Mouse (Mus musculus): ENCODE measurements at regions not wholly inside any gene's neighbourhood (a gene's known extent, or its start where the extent isn't known, plus 50 kb on each side); places are given as distances from the start of the nearest gene placed in this dataset.

DNA sequence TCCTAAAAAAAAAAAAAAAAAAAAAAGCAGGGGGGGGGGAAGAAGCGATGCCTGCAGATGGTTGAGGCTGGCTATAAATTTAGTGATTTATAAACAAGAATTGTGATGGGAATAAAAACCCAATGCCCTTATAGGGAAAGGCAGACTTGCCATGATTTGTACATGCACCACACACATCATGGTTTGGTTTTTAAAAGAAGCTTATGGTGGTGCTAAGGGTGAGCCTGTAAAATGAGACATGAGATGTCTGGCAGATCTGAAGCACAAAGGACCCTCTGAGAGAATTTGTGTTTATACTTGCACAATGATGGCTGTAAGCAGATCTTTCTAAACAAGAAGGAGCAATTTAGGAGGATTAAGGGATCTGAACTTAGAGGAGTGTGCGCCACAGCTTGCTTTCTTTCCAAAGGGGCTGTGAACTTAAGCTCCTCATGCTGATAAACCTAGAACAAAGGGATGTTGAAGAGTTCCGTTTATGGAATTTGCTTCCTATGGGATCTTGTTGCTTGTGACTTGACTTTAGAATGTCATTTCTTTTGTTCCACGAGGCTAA, 65.3 kb upstream of the Adamts5 start:
- no peak for TF ChIP-seq CTCF (conservative IDR thresholded peaks at IDR 0.05; ENCODE audit: insufficient read depth, insufficient read length, low read depth, low read length)
- TF ChIP-seq POLR2A (IDR thresholded peaks at IDR 0.05; ENCODE audit: low read depth, low read length), result no peak
- H3K4me3 ChIP-seq (ENCODE audit: insufficient read depth, low read depth, low read length), result no peak overlapping the region
- H3K36me3 ChIP-seq (ENCODE audit: control insufficient read depth, insufficient read depth, low read length), result no peaks in the 10 kb centered on the region
- 52% methylated on average over 4 of the region's 4 CpGs for WGBS
- no peaks in the 10 kb centered on the region for H3K27me3 ChIP-seq (replicated peaks; ENCODE audit: control insufficient read depth, insufficient read depth, low read length)
- no peak overlapping the region for H3K27ac ChIP-seq (ENCODE audit: insufficient read depth, low read depth, low read length)
- H3K4me1 ChIP-seq (ENCODE audit: control insufficient read depth, insufficient read depth, low read length), result no peaks in the 10 kb centered on the region
- no peak for DNase-seq

- WGBS, result 71% methylated on average over 4 of the region's 4 CpGs
- H3K27ac ChIP-seq (ENCODE audit: insufficient read depth, low read depth, low read length), result no peak overlapping the region
- H3K4me1 ChIP-seq (ENCODE audit: control insufficient read depth, insufficient read depth, low read length), result no peaks in the 10 kb centered on the region
- H3K27me3 ChIP-seq (replicated peaks; ENCODE audit: control insufficient read depth, insufficient read depth, low read length), result no peaks in the 10 kb centered on the region
- TF ChIP-seq POLR2A (IDR thresholded peaks at IDR 0.05; ENCODE audit: low read depth, low read length) (no peak), CTCF (conservative IDR thresholded peaks at IDR 0.05; ENCODE audit: insufficient read depth, insufficient read length, low read depth, low read length) (no peak)
- no peaks in the 10 kb centered on the region for H3K36me3 ChIP-seq (ENCODE audit: control insufficient read depth, insufficient read depth, low read length)
- no peak for DNase-seq
- no peak overlapping the region for H3K4me3 ChIP-seq (ENCODE audit: insufficient read depth, low read depth, low read length)
Measured at GRCm38 (mm10) chr16:85966251-85966650, 64.6 kb upstream of the Adamts5 start.

DNA sequence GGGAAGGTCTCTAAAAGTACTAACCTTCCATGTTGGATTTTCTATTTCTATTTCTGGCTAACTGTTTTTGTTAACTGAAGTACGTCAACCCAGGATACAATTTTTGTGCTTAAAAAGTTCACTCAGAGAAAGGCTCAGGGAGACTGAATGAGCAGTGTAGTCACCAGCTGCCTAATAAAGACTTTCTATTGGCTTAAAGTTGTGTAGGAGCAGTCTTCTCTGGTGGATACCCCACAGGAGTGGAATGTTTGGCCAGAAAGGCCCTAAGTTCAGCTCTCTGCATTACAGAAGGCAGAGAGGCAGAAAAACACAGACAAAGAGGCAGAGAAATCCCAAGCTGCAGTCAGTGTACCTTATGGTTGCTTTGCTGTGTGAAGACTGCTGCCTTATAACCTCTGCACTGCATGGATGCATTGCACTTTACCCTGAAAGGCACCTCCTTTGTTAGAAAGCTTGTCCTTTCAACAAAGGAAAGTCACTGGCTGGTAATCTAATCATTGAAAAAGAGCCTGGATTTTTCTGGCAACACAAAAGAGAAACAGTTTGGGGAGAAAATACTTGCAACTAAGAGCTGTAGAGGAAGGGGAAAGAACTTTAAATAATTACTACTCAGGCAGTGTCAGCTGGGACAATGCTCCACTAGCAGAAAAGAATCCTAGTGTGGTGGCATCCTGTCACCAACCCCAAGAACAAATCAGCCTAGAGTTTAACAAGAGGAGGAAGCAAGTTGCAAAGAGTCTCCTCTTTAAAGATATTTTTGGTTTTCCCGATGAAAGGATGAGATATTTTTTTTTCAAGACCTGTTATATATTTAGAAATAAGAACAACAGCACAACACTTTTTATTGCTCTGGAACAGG, 63.0 kb upstream of the Adamts5 start:
- 72% methylated on average over 2 of the region's 2 CpGs for WGBS
- no peak overlapping the region for H3K4me3 ChIP-seq (ENCODE audit: insufficient read depth, low read depth, low read length)
- H3K27me3 ChIP-seq (replicated peaks; ENCODE audit: control insufficient read depth, insufficient read depth, low read length), result no peaks in the 10 kb centered on the region
- DNase-seq, result peak; percentile 36
- H3K36me3 ChIP-seq (ENCODE audit: control insufficient read depth, insufficient read depth, low read length), result no peaks in the 10 kb centered on the region
- no peaks in the 10 kb centered on the region for H3K4me1 ChIP-seq (ENCODE audit: control insufficient read depth, insufficient read depth, low read length)
- TF ChIP-seq CTCF (conservative IDR thresholded peaks at IDR 0.05; ENCODE audit: insufficient read depth, insufficient read length, low read depth, low read length), result no peak
- no peak for TF ChIP-seq POLR2A (IDR thresholded peaks at IDR 0.05; ENCODE audit: low read depth, low read length)
- H3K27ac ChIP-seq (ENCODE audit: insufficient read depth, low read depth, low read length), result no peak overlapping the region; the same call in 1 of the 2 replicates

GRCm38 (mm10) chr16:85956006-85956562, 54.5 kb upstream of the Adamts5 start:
- TF ChIP-seq POLR2A (IDR thresholded peaks at IDR 0.05; ENCODE audit: low read depth, low read length), result no peak
- TF ChIP-seq CTCF (conservative IDR thresholded peaks at IDR 0.05; ENCODE audit: insufficient read depth, insufficient read length, low read depth, low read length), result no peak
- Histone ChIP-seq H3K4me1 (ENCODE audit: control insufficient read depth, insufficient read depth, low read length) (no peaks in the 10 kb centered on the region), H3K27ac (ENCODE audit: insufficient read depth, low read depth, low read length) (no peak overlapping the region), H3K36me3 (ENCODE audit: control insufficient read depth, insufficient read depth, low read length) (no peaks in the 10 kb centered on the region), H3K27me3 (replicated peaks; ENCODE audit: control insufficient read depth, insufficient read depth, low read length) (no peaks in the 10 kb centered on the region), H3K4me3 (ENCODE audit: insufficient read depth, low read depth, low read length) (no peak overlapping the region)
- WGBS, result 79% methylated on average over 4 of the region's 4 CpGs
- DNase-seq, result no peak

DNA sequence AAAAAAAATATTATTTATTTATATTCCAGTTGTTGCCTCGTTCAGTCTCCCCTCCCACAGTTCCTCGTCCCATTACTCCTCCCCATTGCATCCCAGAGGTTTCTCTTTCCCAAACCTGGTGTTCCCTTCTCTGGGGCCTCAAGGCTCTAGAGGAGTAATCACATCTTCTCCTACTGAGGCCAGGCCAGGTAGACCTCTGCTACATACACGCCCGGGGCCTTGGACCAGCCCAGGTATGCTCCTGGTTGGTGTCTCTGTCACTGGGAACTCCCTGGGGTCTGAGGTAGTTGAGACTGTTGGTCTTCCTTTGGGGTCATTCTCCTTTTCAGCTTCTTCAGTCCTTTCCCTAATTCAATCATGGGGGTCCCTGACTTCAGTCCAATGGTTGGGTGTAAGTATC, 50.0 kb upstream of the Adamts5 start:
- 91% methylated on average over 4 of the region's 4 CpGs for WGBS
- H3K27me3 ChIP-seq (replicated peaks; ENCODE audit: control insufficient read depth, insufficient read depth, low read length), result no peaks in the 10 kb centered on the region
- no peaks in the 10 kb centered on the region for H3K36me3 ChIP-seq (ENCODE audit: control insufficient read depth, insufficient read depth, low read length)
- no peaks in the 10 kb centered on the region for H3K4me1 ChIP-seq (ENCODE audit: control insufficient read depth, insufficient read depth, low read length)
- no peak for DNase-seq
- H3K4me3 ChIP-seq (ENCODE audit: insufficient read depth, low read depth, low read length), result no peak overlapping the region
- TF ChIP-seq CTCF (conservative IDR thresholded peaks at IDR 0.05; ENCODE audit: insufficient read depth, insufficient read length, low read depth, low read length), result no peak
- TF ChIP-seq POLR2A (IDR thresholded peaks at IDR 0.05; ENCODE audit: low read depth, low read length), result no peak
- H3K27ac ChIP-seq (ENCODE audit: insufficient read depth, low read depth, low read length), result no peak overlapping the region

Data from kidney, adult 2 months (tissue).